Mouse (Mus musculus) layer of hippocampus, postnatal 14 days (tissue): ENCODE data around the gene Foxk1. TPM values are rescaled to one million over a fixed set of nuclear protein-coding genes. Genes with fewer than 3 reads are reported as not detected.

Experiments used
- DNase-seq, 2 experiments: peaks; one replicate each; pipeline ENCODE4 v3.0.0; 2021 to 2022; ENCODE audit warnings: low spot score in 2 of 2, mixed read lengths in 1 of 2
- total RNA-seq, 2 experiments: library from RNA; stranded (reverse); gene quantifications; 2 replicates each; pipeline ENCODE4 v1.2.3; 2021

The Foxk1 gene
- total RNA-seq, 2 experiments from 2014 or later: 37.9 to 39.7 TPM

- DNase-seq: no peak
These were observed 74.4 kb downstream of the Foxk1 start for GRCm38 (mm10) chr5:142475669-142476068.

- DNase-seq: no peak
These were observed 76.0 kb downstream of the Foxk1 start for GRCm38 (mm10) chr5:142477346-142477745.

- no peak for DNase-seq
These were observed 76.7 kb downstream of the Foxk1 start for GRCm38 (mm10) chr5:142477866-142478615.

GRCm38 (mm10) chr5:142478829-142479435 is 77.6 kb downstream of the Foxk1 start:
- DNase-seq: peak; percentile 83 to 88

- no peak for DNase-seq
These were observed 81.2 kb downstream of the Foxk1 start for GRCm38 (mm10) chr5:142482512-142482911.

- no peak for DNase-seq
These were observed 82.3 kb downstream of the Foxk1 start for GRCm38 (mm10) chr5:142483581-142483980.

- no peak for DNase-seq
These were observed 85.4 kb downstream of the Foxk1 start for GRCm38 (mm10) chr5:142486654-142487053.

GRCm38 (mm10) chr5:142489955-142490707 is 88.8 kb downstream of the Foxk1 start:
- DNase-seq: no peak

GRCm38 (mm10) chr5:142493307-142493706 is 92.0 kb downstream of the Foxk1 start:
- no peak for DNase-seq

GRCm38 (mm10) chr5:142495321-142496096 is 94.2 kb downstream of the Foxk1 start:
- no peak for DNase-seq

GRCm38 (mm10) chr5:142498964-142499363 is 97.7 kb downstream of the Foxk1 start:
- peak; percentile 35 to 51 for DNase-seq

- no peak for DNase-seq
These were observed 99.6 kb downstream of the Foxk1 start for GRCm38 (mm10) chr5:142500918-142501317.

- DNase-seq: peak; percentile 79 to 90
These were observed 101.1 kb downstream of the Foxk1 start for GRCm38 (mm10) chr5:142502414-142502813.

GRCm38 (mm10) chr5:142504175-142504574 is 102.9 kb downstream of the Foxk1 start:
- no peak for DNase-seq

- no peak for DNase-seq
These were observed 104.6 kb downstream of the Foxk1 start for GRCm38 (mm10) chr5:142505695-142506423.

GRCm38 (mm10) chr5:142509141-142510060 is 108.1 kb downstream of the Foxk1 start:
- DNase-seq: no peak

- DNase-seq: no peak
These were observed 108.7 kb downstream of the Foxk1 start for GRCm38 (mm10) chr5:142510061-142510414.
